Mouse (Mus musculus) E14TG2a.4 (cell line): Measurements from ENCODE around the gene Styxl1.

Experiments
- CTCF ChIP-seq: conservative IDR thresholded peaks from 2 replicates; pipeline ENCODE4 v1.5.1; 2014; ENCODE audit warnings: low read length
- NANOG ChIP-seq: IDR thresholded peaks from 2 replicates; pipeline ENCODE4 v1.6.1; 2014; ENCODE audit warnings: borderline replicate concordance, low read length, mixed read lengths
- POU5F1 ChIP-seq: IDR thresholded peaks from 2 replicates; pipeline ENCODE4 v1.6.1; 2014; ENCODE audit warnings: low read length, borderline replicate concordance

DNA sequence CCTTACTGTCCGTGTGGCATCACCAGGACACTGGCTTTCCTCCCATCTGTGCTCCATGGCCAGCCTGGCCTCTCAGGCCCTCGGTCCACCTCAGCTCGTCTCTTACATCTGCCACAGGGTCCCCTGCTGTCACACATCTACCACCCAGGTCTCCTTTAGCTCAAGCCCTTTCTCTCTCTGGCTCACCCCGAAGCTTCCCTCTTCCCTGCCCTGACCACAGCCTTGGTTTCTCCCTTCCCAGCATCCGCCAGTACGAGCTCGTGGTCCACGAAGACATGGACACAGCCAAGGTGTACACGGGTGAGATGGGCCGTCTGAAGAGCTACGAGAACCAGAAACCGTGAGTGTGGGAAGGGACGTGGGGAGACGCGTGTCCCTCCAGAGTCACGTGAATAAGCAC is 46.9 kb downstream of the Styxl1 start:
- TF ChIP-seq CTCF (no peak), POU5F1 (no peak), NANOG (no peak)
